Mouse (Mus musculus) embryonic facial prominence, embryonic 12.5 days (tissue): ENCODE measurements at regions not wholly inside any gene's neighbourhood (a gene's known extent, or its start where the extent isn't known, plus 50 kb on each side); places are given as distances from the start of the nearest gene placed in this dataset.

Experiments
- ATAC-seq: fragments of 200-750 bp; cut with Nextera tagmentation; 2 replicates; pipeline ENCODE4 v1.8.0; 2017; ENCODE audit not compliant: insufficient number of reproducible peaks, insufficient read depth, low FRiP score, low TSS enrichment
- H3K27ac ChIP-seq: fragments of 300-500 bp; sonication (generic); 2 replicates; pipeline ENCODE4 v1.5.1; 2016; ENCODE audit warnings: mild to moderate bottlenecking
- H3K27me3 ChIP-seq: fragments of 300-500 bp; sonication (generic); 2 replicates; pipeline ENCODE4 v1.6.1; 2016; ENCODE audit warnings: mild to moderate bottlenecking, moderate library complexity
- H3K36me3 ChIP-seq: fragments of 300-500 bp; sonication (generic); 2 replicates; pipeline ENCODE4 v1.6.1; 2016; ENCODE audit warnings: mild to moderate bottlenecking
- H3K4me1 ChIP-seq: fragments of 300-500 bp; sonication (generic); 2 replicates; pipeline ENCODE4 v1.6.1; 2016
- H3K4me2 ChIP-seq: fragments of 300-500 bp; sonication (generic); replicated peaks from 2 replicates; pipeline ENCODE4 v1.6.1; 2016; ENCODE audit warnings: mild to moderate bottlenecking, moderate library complexity
- H3K4me3 ChIP-seq: fragments of 300-500 bp; sonication (generic); 2 replicates; pipeline ENCODE4 v1.5.1; 2016; ENCODE audit warnings: mild to moderate bottlenecking
- H3K9ac ChIP-seq: fragments of 300-500 bp; sonication (generic); 2 replicates; pipeline ENCODE4 v1.6.1; 2016; ENCODE audit warnings: mild to moderate bottlenecking, moderate library complexity
- H3K9me3 ChIP-seq: fragments of 300-500 bp; sonication (generic); 2 replicates; pipeline ENCODE4 v1.6.1; 2016; ENCODE audit warnings: mild to moderate bottlenecking, moderate library complexity
- WGBS: fragments of 180-500 bp; shearing (Covaris S2); methylation state at CpG from one replicate; pipeline ENCODE4 v1.1.7; 2016; 5-methylcytosine and 5-hydroxymethylcytosine counted together

DNA sequence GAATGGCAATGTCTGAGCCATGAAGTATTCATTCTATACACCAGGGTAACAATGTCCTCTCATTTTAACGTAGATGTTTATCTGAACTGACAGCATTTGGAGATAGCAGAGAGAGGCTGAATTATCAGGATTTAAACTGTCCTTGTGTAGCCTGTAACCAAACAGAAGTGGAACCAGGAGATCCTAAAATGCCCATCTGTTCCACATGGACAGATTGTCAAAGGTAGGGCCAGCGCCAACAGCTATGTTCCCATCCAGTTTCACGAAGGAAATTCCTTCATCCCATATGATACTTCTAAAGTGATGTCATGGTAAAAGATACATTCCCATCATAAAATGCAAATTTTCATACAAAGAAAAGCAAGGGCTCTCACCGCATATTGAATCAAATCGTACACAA lies 627.0 kb downstream of the Adgrl2 start:
- no peak overlapping the region for H3K9ac ChIP-seq
- no peaks in the 10 kb centered on the region for H3K27me3 ChIP-seq
- 90% methylated on average over 5 of the region's 5 CpGs for WGBS
- H3K4me2 ChIP-seq: no peak overlapping the region
- no peak for ATAC-seq
- H3K36me3 ChIP-seq: no peaks in the 10 kb centered on the region
- no peaks in the 10 kb centered on the region for H3K9me3 ChIP-seq
- H3K4me1 ChIP-seq: no peaks in the 10 kb centered on the region
- no peak overlapping the region for H3K4me3 ChIP-seq
- H3K27ac ChIP-seq: no peak overlapping the region

DNA sequence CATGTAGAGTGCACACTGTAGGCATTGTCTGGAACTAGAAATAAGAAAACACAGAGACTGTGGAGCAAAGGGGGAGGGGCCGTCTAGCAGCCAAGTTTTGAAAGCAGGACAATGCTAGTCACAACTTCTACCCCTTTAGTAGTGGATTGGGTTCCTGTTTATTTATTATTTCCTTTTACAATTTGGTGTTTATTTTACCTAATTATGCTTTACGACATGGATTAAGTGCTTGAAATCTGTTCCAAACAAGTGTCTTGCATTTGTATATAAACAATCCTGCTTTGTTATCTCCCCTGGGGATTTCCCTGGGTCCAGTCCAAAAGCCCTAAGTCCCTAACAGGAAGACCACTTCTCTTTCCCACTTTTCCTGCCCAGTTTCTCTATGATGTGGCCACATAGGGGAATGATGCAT lies 627.9 kb downstream of the Adgrl2 start:
- no peak for ATAC-seq
- Histone ChIP-seq H3K4me1 (no peaks in the 10 kb centered on the region), H3K9me3 (no peaks in the 10 kb centered on the region), H3K27ac (no peak overlapping the region), H3K27me3 (no peaks in the 10 kb centered on the region), H3K4me2 (no peak overlapping the region), H3K4me3 (no peak overlapping the region), H3K9ac (no peak overlapping the region), H3K36me3 (no peaks in the 10 kb centered on the region)
- 21% methylated on average over 2 of the region's 2 CpGs for WGBS

DNA sequence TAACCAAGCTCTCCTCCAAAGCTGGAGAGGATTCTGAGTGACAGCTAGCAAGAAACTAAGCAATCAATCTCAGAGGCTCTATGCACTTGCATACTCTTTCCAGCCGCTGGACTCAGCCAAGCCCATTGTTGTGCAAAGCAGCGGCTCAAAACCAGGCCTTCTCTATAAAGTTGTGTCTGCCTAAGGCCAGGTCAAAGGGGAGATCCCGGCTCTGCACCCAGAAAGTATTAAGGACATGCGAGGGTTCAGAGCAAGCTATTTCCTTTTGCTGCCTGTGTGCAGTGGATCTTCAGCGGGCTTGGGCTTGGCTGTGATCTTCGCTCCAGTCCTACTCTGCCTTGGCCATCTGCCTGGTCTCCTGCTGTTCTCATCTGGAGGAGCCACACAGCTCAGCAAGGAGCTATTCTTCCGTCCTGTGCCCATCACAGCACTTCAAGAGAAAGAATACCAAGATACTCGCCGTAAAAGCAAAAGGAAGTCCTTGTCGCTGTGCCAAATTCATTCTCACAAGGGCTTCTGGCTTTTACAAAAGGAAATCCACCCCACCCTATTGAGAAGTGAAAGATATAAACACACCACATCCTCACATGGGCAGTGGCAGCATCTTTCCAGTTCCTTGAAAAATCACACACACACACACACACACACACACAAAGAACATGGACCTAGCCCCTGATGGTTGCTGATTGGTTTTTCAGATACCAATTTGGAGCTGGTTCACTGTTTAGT lies 646.6 kb downstream of the Adgrl2 start:
- 16% methylated on average over 10 of the region's 10 CpGs for WGBS
- Histone ChIP-seq H3K4me3 (no peak overlapping the region), H3K9me3 (no peaks in the 10 kb centered on the region), H3K27me3 (no peaks in the 10 kb centered on the region), H3K4me2 (no peak overlapping the region), H3K36me3 (no peaks in the 10 kb centered on the region), H3K4me1 (peaks cover 12% of the 10 kb centered on the region; the same call in 1 of the 2 replicates), H3K27ac (peak overlapping the region; percentile 43; the same call in 1 of the 2 replicates), H3K9ac (no peak overlapping the region)
- no peak for ATAC-seq

DNA sequence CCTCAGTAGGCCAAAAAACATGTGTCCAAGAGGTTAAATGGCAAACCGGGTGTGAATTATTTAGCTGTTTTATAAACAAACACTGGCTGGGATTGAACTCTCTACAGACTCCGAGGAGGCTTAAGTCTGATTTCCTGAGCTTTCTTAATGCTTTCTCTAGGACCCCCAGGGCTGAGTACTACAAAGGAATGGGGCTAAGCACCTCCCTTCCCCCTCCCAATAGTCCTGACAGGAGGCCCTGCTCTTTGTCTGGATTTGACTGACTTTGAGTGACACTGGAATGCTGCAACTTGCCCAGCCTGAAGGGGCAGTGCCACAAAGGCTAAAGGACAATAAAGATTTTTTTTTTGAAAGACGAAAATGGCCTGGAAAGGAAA lies 647.1 kb downstream of the Adgrl2 start:
- Histone ChIP-seq H3K27me3 (no peaks in the 10 kb centered on the region), H3K4me3 (no peak overlapping the region), H3K4me1 (peaks cover 12% of the 10 kb centered on the region; the same call in 1 of the 2 replicates), H3K9me3 (no peaks in the 10 kb centered on the region), H3K27ac (no peak overlapping the region; the same call in 1 of the 2 replicates), H3K36me3 (no peaks in the 10 kb centered on the region), H3K4me2 (no peak overlapping the region), H3K9ac (no peak overlapping the region)
- no peak for ATAC-seq
- WGBS: 0% methylated on average over 3 of the region's 3 CpGs

DNA sequence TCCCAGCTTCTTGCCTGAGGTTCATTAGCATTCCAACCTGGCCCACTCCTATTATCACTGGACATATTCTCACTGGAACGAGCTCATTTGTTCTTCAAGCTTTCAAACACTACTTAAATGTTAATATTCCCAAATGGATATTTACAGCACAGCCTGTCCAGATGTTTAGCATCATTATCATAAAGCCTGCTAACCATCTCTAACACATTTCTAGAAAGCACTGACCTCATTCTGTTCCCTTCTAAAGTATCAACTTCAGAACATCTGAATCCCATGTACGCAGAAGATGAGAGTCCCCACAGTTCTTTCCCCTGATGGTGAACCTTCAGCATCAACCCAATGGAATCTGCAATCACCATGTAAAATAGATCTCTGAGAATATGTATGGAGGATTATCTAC lies 651.1 kb downstream of the Adgrl2 start:
- Histone ChIP-seq H3K4me2 (no peak overlapping the region), H3K4me3 (no peak overlapping the region), H3K9me3 (no peaks in the 10 kb centered on the region), H3K4me1 (peaks cover 36% of the 10 kb centered on the region), H3K9ac (no peak overlapping the region), H3K27me3 (no peaks in the 10 kb centered on the region), H3K27ac (no peak overlapping the region), H3K36me3 (no peaks in the 10 kb centered on the region)
- ATAC-seq: no peak
- WGBS: 74% methylated on average over 2 of the region's 2 CpGs

DNA sequence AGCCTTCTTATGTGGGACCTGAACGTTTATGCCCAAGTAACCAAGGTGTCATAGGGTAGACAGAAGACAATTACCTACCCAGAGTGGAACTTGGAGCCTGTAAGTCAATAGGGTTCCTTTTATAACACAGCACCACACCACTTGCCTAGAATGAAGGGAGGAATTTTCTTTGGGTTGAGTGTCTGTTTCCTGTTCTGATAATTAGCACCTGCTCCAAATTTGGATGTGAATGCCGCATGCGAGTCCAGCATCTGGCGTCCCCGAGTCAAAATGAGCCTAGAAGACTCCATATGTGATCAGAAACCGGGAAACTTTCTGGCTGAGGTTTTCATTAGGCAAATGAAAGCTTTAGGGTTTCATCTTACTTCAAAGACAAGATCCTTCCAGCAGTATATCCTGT lies 653.7 kb downstream of the Adgrl2 start:
- ATAC-seq: peak; percentile 64; the same call in 1 of the 2 replicates
- Histone ChIP-seq H3K9ac (no peak overlapping the region), H3K9me3 (no peaks in the 10 kb centered on the region), H3K27me3 (no peaks in the 10 kb centered on the region), H3K4me1 (peaks cover 24% of the 10 kb centered on the region), H3K4me2 (peak overlapping the region; percentile 32), H3K4me3 (no peak overlapping the region), H3K36me3 (no peaks in the 10 kb centered on the region), H3K27ac (peak overlapping the region; percentile 77; the same call in 1 of the 2 replicates)
- 12% methylated on average over 6 of the region's 6 CpGs for WGBS

DNA sequence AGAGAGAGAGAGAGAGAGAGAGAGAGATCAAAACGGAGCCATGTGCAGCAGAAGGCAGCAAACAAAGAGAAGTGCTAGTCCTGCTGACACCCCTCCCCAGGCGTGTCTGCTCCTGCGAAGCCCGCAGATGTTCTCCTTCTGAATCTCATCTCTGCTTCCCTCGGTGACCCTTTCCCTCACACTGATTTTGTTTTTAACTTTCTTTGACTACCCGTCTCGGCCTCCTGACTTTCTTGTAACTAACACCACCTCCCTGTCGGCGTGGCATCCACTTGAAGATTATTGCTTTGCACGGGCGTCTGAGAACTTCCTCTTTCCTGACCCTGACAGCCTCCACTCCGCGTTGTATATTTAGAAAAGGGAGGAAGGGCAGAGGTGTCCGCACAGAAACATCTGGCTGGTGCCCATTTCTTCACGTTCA lies 654.3 kb downstream of the Adgrl2 start:
- ATAC-seq: no peak
- no peaks in the 10 kb centered on the region for H3K9me3 ChIP-seq
- H3K4me1 ChIP-seq: peaks cover 24% of the 10 kb centered on the region
- no peaks in the 10 kb centered on the region for H3K36me3 ChIP-seq
- no peak overlapping the region for H3K4me3 ChIP-seq
- H3K27ac ChIP-seq: peak overlapping the region; percentile 77; the same call in 1 of the 2 replicates
- H3K9ac ChIP-seq: no peak overlapping the region
- H3K4me2 ChIP-seq: peak overlapping the region; percentile 32
- no peaks in the 10 kb centered on the region for H3K27me3 ChIP-seq
- WGBS: 14% methylated on average over 15 of the region's 15 CpGs

DNA sequence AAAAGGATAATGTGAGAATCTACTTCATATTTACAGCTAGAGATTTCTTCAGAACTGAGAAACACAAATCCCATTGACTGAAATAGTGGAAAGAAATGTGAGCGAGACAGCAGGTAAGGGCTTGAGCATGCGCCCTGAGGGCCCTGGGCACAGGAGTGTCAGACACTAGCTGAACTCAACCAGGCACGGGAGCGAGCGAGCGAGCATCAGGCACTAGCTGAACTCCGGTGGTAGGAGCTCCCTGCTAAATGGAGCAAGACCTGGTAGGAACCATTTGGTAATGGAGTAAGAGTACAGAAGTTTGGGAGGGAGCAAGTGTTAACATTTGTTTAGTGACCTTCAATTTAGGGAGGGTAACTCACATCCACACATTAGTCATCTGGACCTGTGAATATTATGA lies 654.7 kb downstream of the Adgrl2 start:
- Histone ChIP-seq H3K4me3 (no peak overlapping the region), H3K9me3 (no peaks in the 10 kb centered on the region), H3K27ac (peak overlapping the region; percentile 77; the same call in 1 of the 2 replicates), H3K27me3 (no peaks in the 10 kb centered on the region), H3K4me1 (peaks cover 24% of the 10 kb centered on the region), H3K9ac (no peak overlapping the region), H3K36me3 (no peaks in the 10 kb centered on the region), H3K4me2 (no peak overlapping the region; the same call in 1 of the 2 replicates)
- 46% methylated on average over 7 of the region's 7 CpGs for WGBS
- ATAC-seq: no peak

DNA sequence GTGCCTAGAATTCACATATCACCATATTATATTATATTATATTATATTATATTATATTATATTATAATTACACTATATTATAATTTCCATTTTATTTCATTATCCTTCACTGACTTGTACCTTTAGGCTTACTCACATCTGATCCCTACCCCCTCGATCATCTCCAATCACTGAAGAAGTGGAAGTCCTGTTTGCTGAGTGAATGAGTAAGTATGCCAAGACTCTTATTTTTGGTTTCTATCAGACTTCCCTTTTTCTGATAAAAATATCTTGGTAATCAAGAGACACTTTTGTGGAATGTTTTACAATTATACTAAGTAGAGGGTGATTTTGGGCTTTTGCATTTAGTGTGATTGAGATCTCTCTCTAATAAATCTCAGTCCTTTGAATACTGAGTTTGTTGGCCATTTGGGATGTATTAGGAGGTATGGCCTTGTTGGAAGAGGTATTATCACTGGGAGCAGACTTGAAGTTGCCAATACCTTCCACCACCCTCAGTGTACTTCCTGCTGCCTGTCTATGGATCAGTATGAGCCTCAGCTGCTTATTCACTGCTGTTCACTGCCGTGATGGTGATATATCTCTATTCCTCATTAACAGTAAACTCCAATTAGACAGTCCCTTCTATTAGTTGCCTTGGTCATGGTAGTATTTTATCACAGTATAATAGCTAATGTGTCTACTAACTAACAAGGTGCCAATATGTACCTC lies 665.3 kb downstream of the Adgrl2 start:
- H3K4me1 ChIP-seq: no peaks in the 10 kb centered on the region
- H3K27ac ChIP-seq: no peak overlapping the region
- no peak overlapping the region for H3K4me2 ChIP-seq
- H3K4me3 ChIP-seq: no peak overlapping the region
- no peak overlapping the region for H3K9ac ChIP-seq
- no peaks in the 10 kb centered on the region for H3K27me3 ChIP-seq
- 88% methylated on average over 2 of the region's 2 CpGs for WGBS
- no peaks in the 10 kb centered on the region for H3K9me3 ChIP-seq
- no peak for ATAC-seq
- no peaks in the 10 kb centered on the region for H3K36me3 ChIP-seq

DNA sequence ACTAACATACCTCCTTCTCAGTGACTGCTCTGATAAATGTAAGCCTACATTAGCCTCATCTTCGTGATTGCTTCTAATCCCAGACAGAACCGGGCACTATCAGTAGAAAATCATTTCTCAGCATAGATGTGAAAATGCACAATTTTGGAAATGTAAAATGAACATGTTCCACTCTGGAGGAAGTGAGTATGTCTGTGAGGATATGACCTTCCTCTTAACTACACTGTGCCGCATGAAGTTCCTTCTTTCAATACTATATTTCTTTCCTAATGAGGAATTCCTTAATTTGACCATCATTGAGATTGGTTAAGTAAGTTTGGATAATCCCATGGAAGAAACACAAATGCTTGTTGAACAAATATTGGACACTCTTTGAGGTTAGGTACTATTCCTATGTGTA lies 668.5 kb downstream of the Adgrl2 start:
- Histone ChIP-seq H3K36me3 (no peaks in the 10 kb centered on the region), H3K9me3 (no peaks in the 10 kb centered on the region), H3K4me1 (no peaks in the 10 kb centered on the region), H3K9ac (no peak overlapping the region), H3K4me2 (no peak overlapping the region), H3K27ac (no peak overlapping the region), H3K27me3 (no peaks in the 10 kb centered on the region), H3K4me3 (no peak overlapping the region)
- ATAC-seq: no peak
- 95% methylated on average over 3 of the region's 3 CpGs for WGBS

DNA sequence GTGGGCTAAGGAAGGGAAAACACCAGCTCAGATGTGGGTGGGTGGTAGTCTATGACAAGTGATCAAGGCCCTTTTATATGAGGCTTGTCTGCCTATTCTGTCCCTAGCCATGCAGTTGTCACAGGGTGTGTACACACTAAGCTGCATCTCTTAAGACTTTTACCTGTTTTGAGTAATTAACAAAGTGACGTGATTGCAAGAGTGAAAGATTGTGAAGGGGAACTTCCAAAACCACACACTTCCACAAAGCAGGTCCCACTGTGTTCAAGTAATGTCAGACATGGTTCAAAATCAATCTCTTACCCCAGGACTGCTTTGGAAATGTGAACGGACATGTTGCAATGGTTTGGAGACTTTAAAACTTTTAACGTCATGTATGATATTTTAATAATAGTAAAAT lies 674.2 kb downstream of the Adgrl2 start:
- Histone ChIP-seq H3K9ac (no peak overlapping the region), H3K4me1 (no peaks in the 10 kb centered on the region), H3K27ac (no peak overlapping the region), H3K36me3 (no peaks in the 10 kb centered on the region), H3K4me3 (no peak overlapping the region), H3K4me2 (no peak overlapping the region), H3K9me3 (no peaks in the 10 kb centered on the region), H3K27me3 (no peaks in the 10 kb centered on the region)
- WGBS: 93% methylated on average over 3 of the region's 3 CpGs
- no peak for ATAC-seq

DNA sequence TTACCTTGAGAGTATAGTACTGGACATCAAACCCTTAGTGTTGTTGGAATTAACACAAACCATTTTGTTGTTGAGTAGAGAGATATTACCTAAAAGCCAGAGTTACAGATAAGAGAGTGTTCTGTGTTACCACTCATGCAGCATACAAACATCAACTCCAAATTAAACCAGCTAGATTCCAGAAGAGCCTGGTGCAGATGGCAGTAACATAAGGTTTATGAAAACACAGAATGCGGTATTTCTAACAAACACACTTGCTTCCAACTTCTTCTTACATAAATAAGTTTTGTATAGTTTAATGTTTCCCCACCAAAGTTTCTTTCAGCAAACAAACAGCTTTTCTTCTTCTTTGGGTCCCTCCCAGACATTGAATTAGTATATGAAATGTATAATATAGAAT lies 675.1 kb downstream of the Adgrl2 start:
- Histone ChIP-seq H3K4me2 (no peak overlapping the region), H3K9ac (no peak overlapping the region), H3K27me3 (no peaks in the 10 kb centered on the region), H3K4me3 (no peak overlapping the region), H3K36me3 (no peaks in the 10 kb centered on the region), H3K27ac (no peak overlapping the region), H3K4me1 (no peaks in the 10 kb centered on the region), H3K9me3 (no peaks in the 10 kb centered on the region)
- 86% methylated on average over 1 of the region's 1 CpGs for WGBS
- ATAC-seq: no peak
